Mouse (Mus musculus) forebrain, embryonic 16.5 days (tissue): ENCODE measurements around the gene Ptcd1. TPM values are rescaled to one million over a fixed set of nuclear protein-coding genes. Genes with fewer than 3 reads are reported as not detected.
A peak's percentile ranks its signal among the peaks of the same experiment; 100 is the strongest.

Source experiments
- ATAC-seq: fragments of 200-750 bp; cut with Nextera tagmentation; 2 replicates; pipeline ENCODE4 v1.8.0; 2017; ENCODE audit warnings: mild to moderate bottlenecking, moderate library complexity
- H3K27ac ChIP-seq: fragments of 300-500 bp; sonication (generic); 2 replicates; pipeline ENCODE4 v1.5.1; 2014; ENCODE audit warnings: low read length, control low read depth
- H3K27me3 ChIP-seq: fragments of 300-500 bp; sonication (generic); replicated peaks from 2 replicates; pipeline ENCODE4 v1.6.1; 2014; ENCODE audit warnings: low read length; ENCODE audit not compliant: control insufficient read depth, insufficient read depth
- H3K36me3 ChIP-seq: fragments of 300-500 bp; sonication (generic); 2 replicates; pipeline ENCODE4 v1.6.1; 2014; ENCODE audit not compliant: control insufficient read depth, insufficient read depth
- H3K4me1 ChIP-seq: fragments of 300-500 bp; sonication (generic); replicated peaks from 2 replicates; pipeline ENCODE4 v1.6.1; 2014; ENCODE audit warnings: low read length; ENCODE audit not compliant: control insufficient read depth, insufficient read depth
- H3K4me2 ChIP-seq: fragments of 300-500 bp; sonication (generic); 2 replicates; pipeline ENCODE4 v1.6.1; 2014; ENCODE audit warnings: mild to moderate bottlenecking, low read length, control low read depth
- H3K4me3 ChIP-seq: fragments of 300-500 bp; sonication (generic); replicated peaks from 2 replicates; pipeline ENCODE4 v1.5.1; 2014; ENCODE audit warnings: mild to moderate bottlenecking, low read length, control low read depth
- H3K9ac ChIP-seq: fragments of 300-500 bp; sonication (generic); replicated peaks from 2 replicates; pipeline ENCODE4 v1.6.1; 2014; ENCODE audit warnings: low read depth, low read length, control low read depth
- H3K9me3 ChIP-seq: fragments of 300-500 bp; sonication (generic); 2 replicates; pipeline ENCODE4 v1.6.1; 2016; ENCODE audit warnings: low read length; ENCODE audit not compliant: control insufficient read depth
- WGBS: fragments of 180-500 bp; shearing (Covaris S2); extraction: QIAGEN DNeasy Blood & Tissue Kit; methylation state at CpG from one replicate; pipeline ENCODE4 v1.1.7; 2014; 5-methylcytosine and 5-hydroxymethylcytosine counted together
- polyA plus RNA-seq: library from polyadenylated mRNA; unstranded; fragments of >200 nt; fragmentation: Nextera tagmentation; extraction: Ambion mirVana; gene quantifications from 2 replicates; pipeline ENCODE4 v1.2.1, GENCODE M21; 2015

Ptcd1 gene
- polyA plus RNA-seq, 1 experiment from 2014 or later: 25.8 TPM

DNA sequence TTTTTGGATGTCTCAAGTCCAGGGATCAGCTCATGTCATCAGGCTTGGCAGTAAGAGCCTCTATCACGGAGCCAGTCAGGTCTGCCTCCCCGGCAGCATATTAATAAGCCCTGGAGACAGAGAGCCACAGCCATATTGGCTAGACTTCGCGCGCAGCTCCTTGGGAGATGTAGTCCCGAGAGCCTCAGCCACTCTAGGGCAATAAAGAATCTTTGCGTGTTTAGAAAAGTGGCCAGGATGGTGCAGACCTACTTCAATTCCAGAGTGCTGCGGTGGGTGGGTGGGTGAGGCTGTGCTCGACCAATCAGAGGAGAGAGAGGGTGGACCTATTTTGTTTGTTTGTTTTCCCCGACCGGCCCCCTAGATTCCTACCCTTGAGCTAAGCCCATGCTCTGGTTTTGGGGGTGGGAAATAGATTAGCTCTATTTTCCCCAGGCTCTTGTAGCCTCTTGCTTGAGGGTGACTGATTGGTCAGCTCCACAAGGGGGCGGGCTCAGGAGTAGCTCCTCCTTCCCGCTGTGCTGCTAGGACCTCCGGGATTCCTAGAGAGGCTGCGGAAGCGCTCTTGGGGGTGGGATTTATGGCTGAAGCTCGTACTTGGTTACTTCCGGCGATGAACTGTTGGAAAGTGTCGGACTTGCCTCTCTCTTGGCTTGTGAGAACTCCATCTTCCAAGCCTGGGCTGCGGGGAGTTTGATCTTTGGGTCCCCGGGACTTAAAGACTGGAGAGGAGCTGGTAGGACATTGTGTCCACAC lies 37.2 kb upstream of the Ptcd1 start, which contains the start of gene Zkscan5:
TSS of gene Zkscan5 (plus strand) at position 627 of the 756 bp plus-strand sequence.
- Histone ChIP-seq H3K27ac (peak within 1 kb of the TSS; percentile 88), H3K4me2 (peak within 1 kb of the TSS; percentile 59), H3K36me3 (peaks cover 2% of the 10 kb centered on the region; the same call in 1 of the 2 replicates), H3K9ac (peak within 1 kb of the TSS; percentile 57), H3K9me3 (no peaks in the 10 kb centered on the region), H3K4me3 (peak within 1 kb of the TSS; percentile 60), H3K4me1 (peaks cover 27% of the 10 kb centered on the region), H3K27me3 (no peaks in the 10 kb centered on the region)
- peak; percentile 96 for ATAC-seq
- WGBS: 0% methylated on average over 22 of the region's 22 CpGs

DNA sequence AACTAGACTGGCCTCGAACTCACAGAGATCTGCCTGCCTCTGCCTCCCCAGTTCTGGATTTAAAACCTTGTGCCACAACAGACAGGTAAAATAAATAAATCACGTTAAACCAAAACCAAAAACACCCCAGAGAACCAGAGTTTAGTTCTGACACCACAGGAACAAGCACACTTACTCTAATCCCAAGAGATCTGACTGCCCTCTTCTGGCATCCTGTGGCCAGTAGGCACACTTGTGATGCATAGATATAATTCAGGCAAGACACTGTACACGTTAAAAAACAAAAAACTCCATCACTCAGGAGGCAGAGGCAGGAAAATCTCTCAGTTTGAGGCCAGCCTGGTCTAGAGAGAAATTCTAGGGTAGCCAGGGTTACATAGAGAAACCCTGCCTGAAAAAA lies 35.5 kb upstream of the Ptcd1 start:
- H3K9ac ChIP-seq: no peak overlapping the region
- no peaks in the 10 kb centered on the region for H3K27me3 ChIP-seq
- H3K9me3 ChIP-seq: no peaks in the 10 kb centered on the region
- no peak overlapping the region for H3K4me3 ChIP-seq
- peaks cover 27% of the 10 kb centered on the region for H3K4me1 ChIP-seq
- ATAC-seq: no peak
- 0 out of 2 replicates have a peak, but pooled peaks cover 2% of the 10 kb centered on the region for H3K36me3 ChIP-seq
- 46% methylated on average over 3 of the region's 3 CpGs for WGBS
- H3K27ac ChIP-seq: no peak overlapping the region
- no peak overlapping the region for H3K4me2 ChIP-seq

DNA sequence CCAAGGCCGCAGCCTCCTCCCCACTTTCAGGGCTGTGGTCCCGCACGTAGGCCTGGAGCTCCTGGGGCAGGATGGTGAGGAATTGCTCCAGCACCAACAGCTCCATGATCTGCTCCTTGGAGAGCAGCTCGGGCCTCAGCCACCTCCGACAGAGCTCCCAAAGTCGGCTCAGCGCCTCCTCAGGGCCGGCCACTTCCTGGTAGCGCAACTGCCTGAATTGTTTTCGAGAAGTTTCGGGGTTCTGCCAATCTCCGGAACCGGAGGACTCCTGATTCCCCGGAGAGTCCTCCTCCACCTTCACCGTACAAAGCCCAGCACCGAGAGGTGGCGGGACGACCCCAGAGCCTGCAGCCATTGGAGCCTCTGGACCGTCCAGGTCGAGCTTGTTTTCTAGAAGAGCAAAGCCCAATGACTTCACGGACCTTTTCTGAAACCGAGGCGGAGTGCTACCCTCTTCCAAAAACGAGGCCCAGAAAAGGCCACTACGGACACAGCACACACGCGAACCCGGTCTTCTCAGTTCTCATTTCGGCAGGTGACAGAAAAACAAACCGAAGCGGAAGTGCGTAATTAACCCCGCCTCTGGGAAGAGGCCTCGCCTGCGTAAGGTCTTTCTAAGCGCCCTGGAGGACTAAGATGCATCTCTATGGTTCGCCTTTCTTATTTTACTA lies 34.5 kb upstream of the Ptcd1 start, which contains the start of gene Zkscan14:
TSS of gene Zkscan14 (minus strand) at position 548 of the 671 bp plus-strand sequence.
- Histone ChIP-seq H3K27me3 (no peaks in the 10 kb centered on the region), H3K4me3 (peak within 1 kb of the TSS; percentile 80), H3K4me1 (peaks cover 24% of the 10 kb centered on the region), H3K36me3 (0 out of 2 replicates have a peak, but pooled peaks cover 3% of the 10 kb centered on the region), H3K9me3 (no peaks in the 10 kb centered on the region), H3K4me2 (peak within 1 kb of the TSS; percentile 96), H3K27ac (peak within 1 kb of the TSS; percentile 72), H3K9ac (peak within 1 kb of the TSS; percentile 74)
- 2% methylated on average over 37 of the region's 37 CpGs for WGBS
- ATAC-seq: peak; percentile 14

DNA sequence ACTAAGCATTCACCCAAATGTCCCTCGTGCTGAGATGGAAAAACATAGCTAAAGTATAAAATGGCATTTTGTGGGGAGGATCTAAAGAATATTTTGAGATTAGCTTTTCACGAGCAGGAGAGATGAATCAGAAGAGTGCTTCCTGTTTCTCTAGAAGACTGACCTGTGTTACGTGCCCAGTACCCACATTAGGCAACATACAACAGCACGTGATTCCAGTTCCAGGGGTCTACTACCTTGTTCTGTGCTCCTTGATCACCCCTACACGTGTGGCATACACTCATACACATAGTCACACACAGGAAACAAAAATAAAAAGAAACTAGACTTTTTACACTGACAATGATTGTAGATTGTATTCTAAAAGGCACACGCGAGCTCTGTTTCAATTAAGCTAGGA lies 33.5 kb upstream of the Ptcd1 start:
- Histone ChIP-seq H3K4me1 (peaks cover 16% of the 10 kb centered on the region), H3K9me3 (no peaks in the 10 kb centered on the region), H3K27me3 (no peaks in the 10 kb centered on the region), H3K27ac (no peak overlapping the region), H3K36me3 (peaks cover 10% of the 10 kb centered on the region; the same call in 1 of the 2 replicates), H3K9ac (no peak overlapping the region), H3K4me3 (no peak overlapping the region), H3K4me2 (no peak overlapping the region)
- WGBS: 76% methylated on average over 7 of the region's 7 CpGs
- ATAC-seq: no peak

DNA sequence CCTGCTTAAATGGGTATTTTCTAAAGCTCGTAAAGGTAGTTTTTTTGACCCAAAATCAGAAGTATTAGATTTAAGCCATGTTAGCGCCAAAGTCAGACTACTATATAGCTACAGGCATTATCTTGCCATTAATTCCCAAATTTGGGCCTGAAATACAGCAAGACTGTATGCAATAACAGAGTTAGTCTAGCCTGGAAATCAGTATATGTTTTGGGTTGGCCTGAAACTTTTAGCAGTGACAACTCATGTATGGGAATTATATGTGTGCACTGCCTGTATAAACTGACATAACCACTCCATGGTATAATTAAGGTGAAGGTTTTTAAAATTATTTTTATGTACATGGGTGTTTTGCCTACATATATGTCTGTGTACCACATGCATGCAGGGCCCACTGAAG lies 25.1 kb upstream of the Ptcd1 start, which contains the start of gene Atp5j2:
TSS of gene Atp5j2 (minus strand) at position 101 of the 400 bp plus-strand sequence.
- Histone ChIP-seq H3K4me1 (peaks cover 22% of the 10 kb centered on the region), H3K9me3 (no peaks in the 10 kb centered on the region), H3K36me3 (peaks cover 21% of the 10 kb centered on the region), H3K4me3 (peak within 1 kb of the TSS; percentile 94), H3K4me2 (peak within 1 kb of the TSS; percentile 91), H3K9ac (peak within 1 kb of the TSS; percentile 95), H3K27ac (peak within 1 kb of the TSS; percentile 84), H3K27me3 (no peaks in the 10 kb centered on the region)
- 76% methylated on average over 2 of the region's 2 CpGs for WGBS
- ATAC-seq: no peak

DNA sequence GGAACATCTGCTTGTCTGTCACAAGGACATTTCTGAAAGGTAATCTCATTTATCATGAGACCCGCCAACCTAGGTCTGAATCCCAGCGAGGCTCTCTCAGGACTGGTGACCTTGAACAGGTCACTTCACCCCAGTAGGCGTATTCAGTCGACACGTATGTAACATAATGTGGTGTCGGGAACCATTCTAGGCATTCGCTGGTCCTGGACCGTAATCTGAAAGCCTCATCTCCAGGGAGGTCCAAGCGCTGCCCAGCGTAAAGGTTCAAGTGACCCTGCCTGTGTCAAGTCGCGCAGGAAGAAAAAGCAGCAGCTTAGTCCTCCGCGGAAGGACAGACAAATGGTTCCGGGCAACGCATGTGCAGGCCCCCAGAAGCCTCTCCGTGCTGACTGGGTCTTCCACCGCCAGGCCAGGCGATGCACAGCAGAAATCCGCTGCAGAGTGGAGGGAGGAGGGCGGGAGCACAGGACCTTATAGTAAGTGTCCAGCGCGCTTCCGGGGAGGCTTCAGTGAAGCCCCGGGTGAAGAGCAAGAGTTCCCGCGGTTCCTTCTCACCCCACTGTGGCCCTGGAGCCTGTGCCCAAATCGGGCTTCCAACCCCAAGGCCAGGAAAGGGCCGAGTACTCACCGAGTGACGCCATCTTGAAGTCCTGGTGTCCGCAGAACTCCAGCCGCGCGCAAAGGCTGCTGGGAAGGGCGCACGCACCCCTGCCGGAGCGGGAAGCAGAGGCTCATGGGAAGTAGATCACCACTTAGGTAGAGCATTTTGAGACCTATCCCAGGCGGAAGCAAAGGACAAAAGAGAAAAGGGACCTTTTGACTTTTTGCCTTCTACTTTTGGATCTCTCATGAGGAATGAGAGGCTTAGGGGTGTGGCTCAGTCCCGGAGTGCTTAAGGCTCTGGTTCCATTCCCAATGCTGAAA lies 24.2 kb upstream of the Ptcd1 start:
- peak; percentile 89 for ATAC-seq
- H3K9me3 ChIP-seq: no peaks in the 10 kb centered on the region
- H3K27ac ChIP-seq: peak overlapping the region; percentile 84
- H3K27me3 ChIP-seq: no peaks in the 10 kb centered on the region
- peak overlapping the region; percentile 91 for H3K4me2 ChIP-seq
- peak overlapping the region; percentile 94 for H3K4me3 ChIP-seq
- peaks cover 26% of the 10 kb centered on the region for H3K36me3 ChIP-seq
- under 1% methylated on average over 41 of the region's 41 CpGs for WGBS
- peak overlapping the region; percentile 95 for H3K9ac ChIP-seq
- H3K4me1 ChIP-seq: peaks cover 22% of the 10 kb centered on the region

DNA sequence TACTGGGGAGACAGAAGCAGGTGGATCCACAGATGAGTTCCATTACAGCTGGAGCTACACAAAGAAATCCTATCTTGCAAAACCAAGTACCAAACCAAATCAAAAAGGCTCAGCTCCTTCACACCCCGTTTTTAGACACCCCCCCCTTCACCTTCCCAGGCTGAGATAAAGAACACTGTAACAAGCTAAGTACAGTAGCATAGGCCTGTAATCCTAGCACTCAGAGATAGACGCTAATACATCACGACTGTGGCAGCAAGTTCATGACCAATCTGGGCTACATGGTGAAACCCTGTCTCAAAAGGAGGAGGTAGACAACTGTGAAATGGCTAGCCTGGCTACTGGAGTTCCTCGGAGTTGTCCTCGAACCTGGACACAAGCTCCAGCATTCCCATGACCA lies 23.5 kb upstream of the Ptcd1 start:
- 57% methylated on average over 5 of the region's 5 CpGs for WGBS
- H3K4me1 ChIP-seq: peaks cover 22% of the 10 kb centered on the region
- H3K9me3 ChIP-seq: no peaks in the 10 kb centered on the region
- no peak overlapping the region for H3K27ac ChIP-seq
- no peak for ATAC-seq
- peaks cover 27% of the 10 kb centered on the region for H3K36me3 ChIP-seq
- H3K4me2 ChIP-seq: peak overlapping the region; percentile 91
- no peaks in the 10 kb centered on the region for H3K27me3 ChIP-seq
- H3K9ac ChIP-seq: peak overlapping the region; percentile 95
- H3K4me3 ChIP-seq: peak overlapping the region; percentile 94

DNA sequence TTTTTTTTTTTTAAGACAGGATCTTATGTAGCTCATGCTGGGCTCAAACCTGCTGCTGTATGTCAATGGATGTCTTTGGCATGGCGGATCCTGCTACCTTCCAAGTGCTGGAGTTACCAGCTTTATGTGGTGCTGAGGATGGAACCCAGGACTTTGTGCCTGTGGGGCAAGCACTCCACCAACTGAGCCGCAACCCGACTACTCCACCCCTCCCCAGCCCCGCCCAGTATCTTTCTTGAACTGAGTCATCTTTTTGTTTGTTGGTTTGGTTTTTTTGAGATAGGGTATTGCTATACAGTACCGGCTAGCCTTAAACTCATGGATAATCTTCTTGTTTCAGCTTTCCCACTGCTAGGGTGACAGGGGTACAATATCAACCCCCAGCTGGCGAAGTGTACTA lies 22.5 kb upstream of the Ptcd1 start:
- 96% methylated on average over 6 of the region's 6 CpGs for WGBS
- Histone ChIP-seq H3K4me2 (no peak overlapping the region), H3K27ac (no peak overlapping the region), H3K4me3 (no peak overlapping the region), H3K4me1 (peaks cover 22% of the 10 kb centered on the region), H3K27me3 (no peaks in the 10 kb centered on the region), H3K9ac (no peak overlapping the region), H3K36me3 (peaks cover 18% of the 10 kb centered on the region), H3K9me3 (no peaks in the 10 kb centered on the region)
- no peak for ATAC-seq
